Mouse (Mus musculus): Measurements from ENCODE around the gene Tmtc4.

The Tmtc4 gene

GRCm38 (mm10) chr14:122974854-122975570, 8.8 kb downstream of the Tmtc4 start:
- DNase-seq (ENCODE audit: low spot score in 2 of 2): no peak

- DNase-seq (ENCODE audit: low spot score in 2 of 2): no peak
Measured at GRCm38 (mm10) chr14:122973091-122973490, 10.7 kb downstream of the Tmtc4 start.

DNA sequence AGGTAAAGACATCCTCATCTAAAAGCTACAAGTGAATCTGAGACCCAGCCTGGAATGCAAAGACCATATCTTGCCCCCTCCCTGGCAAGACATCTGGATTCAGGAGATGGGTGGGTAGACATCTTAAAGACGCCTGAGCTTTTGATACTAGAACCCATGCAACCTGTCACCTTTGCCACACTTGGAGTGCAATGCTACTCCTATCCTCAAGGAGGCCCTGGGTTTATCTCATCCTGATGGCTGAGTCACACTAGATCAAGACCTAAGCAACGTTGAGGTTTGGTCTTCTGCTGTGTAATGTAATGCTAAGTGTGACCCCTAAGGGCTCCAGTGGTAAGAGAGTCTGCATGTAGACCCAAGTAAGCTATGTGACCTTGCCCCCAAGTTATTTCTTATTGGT, 15.8 kb downstream of the Tmtc4 start:
- no peak for DNase-seq (ENCODE audit: low spot score in 2 of 2)

GRCm38 (mm10) chr14:122957941-122958340, 25.9 kb downstream of the Tmtc4 start:
- peak; percentile 82 to 87 for DNase-seq (ENCODE audit: low spot score in 2 of 2)

DNA sequence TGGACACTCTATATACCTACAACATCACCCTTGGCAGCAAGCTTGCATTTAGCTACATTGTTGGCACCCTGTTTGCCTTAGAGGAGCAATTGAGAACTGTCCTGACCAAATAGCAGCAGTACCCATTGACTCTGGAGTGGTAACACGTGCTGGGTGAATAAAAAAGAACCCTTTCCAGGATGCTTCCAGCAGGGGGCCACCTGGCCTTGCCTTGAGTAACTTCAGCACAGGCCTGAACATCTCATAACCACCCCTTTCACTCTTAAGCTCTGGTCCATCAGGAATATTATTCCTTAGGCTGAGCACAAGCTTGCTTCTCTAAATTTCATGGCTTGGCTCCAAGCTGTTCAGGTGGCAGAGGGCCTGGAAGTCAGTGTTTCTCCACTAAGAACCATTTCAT, 30.5 kb downstream of the Tmtc4 start:
- DNase-seq (ENCODE audit: low spot score in 2 of 2): peak; percentile 44 to 59

GRCm38 (mm10) chr14:122952556-122952955, 31.3 kb downstream of the Tmtc4 start:
- DNase-seq (ENCODE audit: low spot score in 2 of 2): no peak

DNA sequence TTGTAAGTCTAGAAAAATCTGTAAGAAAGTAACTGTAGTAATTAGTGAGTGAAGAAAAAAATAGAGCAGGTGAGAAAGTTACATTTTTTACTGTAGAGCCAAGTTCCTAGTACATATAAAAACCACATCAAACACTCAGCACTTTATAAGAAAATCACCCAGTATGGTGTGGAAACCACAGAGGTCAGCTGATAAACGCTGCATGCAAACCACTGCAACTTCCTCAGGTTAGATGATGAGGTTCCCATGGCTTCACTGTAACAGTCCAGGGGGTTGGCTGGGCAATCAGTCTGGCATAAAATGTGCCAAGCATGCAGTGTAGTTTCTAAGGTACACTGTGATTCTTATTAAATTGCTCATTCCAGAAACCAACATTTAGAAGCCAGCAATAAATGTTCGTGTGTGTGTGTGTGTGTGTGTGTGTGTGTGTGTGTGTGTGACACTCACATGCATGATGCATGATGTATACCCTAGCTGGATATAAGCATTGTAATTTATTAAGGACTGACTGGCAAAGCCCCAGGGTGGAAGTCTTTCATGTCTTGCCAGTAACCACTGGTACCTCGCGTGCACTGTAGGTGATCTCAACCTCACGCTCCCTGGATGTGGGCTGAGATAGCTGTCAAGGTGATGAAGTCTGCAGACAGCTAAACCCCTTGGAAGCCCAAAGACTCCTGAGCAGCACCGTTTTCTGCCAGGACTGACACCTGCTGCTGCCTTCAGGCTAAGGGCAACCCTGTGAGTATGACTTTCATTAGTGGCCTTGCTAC, 32.0 kb downstream of the Tmtc4 start:
- DNase-seq (ENCODE audit: low spot score in 2 of 2): no peak

DNA sequence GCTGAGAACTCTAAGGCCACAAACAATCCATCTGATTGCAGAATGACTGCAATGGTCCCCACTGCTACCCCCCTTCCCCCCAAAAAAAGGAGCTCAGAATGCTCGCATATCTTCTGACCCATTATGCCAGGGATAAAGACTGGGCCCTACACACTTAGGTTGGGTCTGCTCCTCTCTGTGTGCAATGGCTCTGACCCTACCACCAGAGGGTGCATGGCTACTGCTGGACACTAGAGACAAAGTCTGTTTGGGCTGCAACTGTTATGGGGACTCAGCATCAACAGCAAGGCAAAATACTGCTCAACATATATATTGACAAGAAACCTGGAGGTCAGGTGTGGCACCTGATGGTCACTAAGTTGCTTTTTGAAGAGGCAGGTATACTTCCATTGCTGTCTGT, 32.9 kb downstream of the Tmtc4 start:
- no peak for DNase-seq (ENCODE audit: low spot score in 2 of 2)

DNA sequence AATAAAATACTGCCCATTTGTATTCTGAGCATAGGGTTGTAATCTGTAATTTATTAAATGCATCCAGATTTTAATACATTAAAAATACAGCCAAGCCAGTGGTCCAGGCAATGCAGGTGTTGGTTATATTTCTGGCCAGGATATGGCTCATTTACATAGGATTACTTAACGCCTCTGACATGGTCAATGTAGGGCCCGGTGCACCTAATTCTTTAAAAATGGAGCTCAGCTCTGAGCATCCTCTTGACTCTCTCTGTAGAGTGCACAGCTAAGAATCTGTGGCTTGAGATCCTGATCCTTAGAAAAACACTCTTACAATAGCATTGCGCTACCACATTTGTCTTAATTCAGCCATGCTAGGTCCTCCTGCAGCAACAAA, 40.4 kb downstream of the Tmtc4 start:
- no peak for DNase-seq (ENCODE audit: low spot score in 2 of 2)

- DNase-seq (ENCODE audit: low spot score in 2 of 2): no peak
Measured at GRCm38 (mm10) chr14:122942757-122943474, 40.9 kb downstream of the Tmtc4 start.

- no peak for DNase-seq (ENCODE audit: low spot score in 2 of 2)
Measured at GRCm38 (mm10) chr14:122936460-122936859, 47.4 kb downstream of the Tmtc4 start.

GRCm38 (mm10) chr14:122920011-122920410, 63.8 kb downstream of the Tmtc4 start:
- no peak for DNase-seq (ENCODE audit: low spot score in 2 of 2)

GRCm38 (mm10) chr14:122917676-122918075, 66.2 kb downstream of the Tmtc4 start:
- DNase-seq (ENCODE audit: low spot score in 2 of 2): no peak

- DNase-seq (ENCODE audit: low spot score in 2 of 2): no peak
Measured at GRCm38 (mm10) chr14:122913657-122914056, 70.2 kb downstream of the Tmtc4 start, which contains the start of gene Ggact. Gene Ggact, minus strand, starts transcription at chr14:122913757.

- DNase-seq (ENCODE audit: low spot score in 2 of 2): peak; percentile 29 to 34
Measured at GRCm38 (mm10) chr14:122912812-122913498, 70.9 kb downstream of the Tmtc4 start.

DNA sequence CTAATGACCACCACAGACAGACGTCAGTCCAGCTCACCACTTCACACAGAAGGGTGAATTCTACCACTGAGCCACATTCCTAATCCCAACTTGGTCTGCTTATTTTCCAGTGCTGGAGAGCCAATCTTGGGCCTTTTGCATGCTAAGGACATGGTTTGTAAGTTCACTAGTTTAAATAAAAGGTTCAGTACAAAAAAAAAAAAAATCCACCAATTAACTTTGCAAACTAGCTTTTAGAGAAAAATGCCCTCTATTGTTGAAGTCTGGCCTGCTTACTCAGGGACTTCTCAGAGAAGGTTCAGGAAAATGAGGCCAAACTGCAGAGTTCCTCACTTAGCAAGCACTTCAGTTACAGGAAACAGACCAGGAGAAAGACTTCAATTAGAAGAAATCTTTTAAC, 71.7 kb downstream of the Tmtc4 start:
- DNase-seq (ENCODE audit: low spot score in 2 of 2): no peak

DNA sequence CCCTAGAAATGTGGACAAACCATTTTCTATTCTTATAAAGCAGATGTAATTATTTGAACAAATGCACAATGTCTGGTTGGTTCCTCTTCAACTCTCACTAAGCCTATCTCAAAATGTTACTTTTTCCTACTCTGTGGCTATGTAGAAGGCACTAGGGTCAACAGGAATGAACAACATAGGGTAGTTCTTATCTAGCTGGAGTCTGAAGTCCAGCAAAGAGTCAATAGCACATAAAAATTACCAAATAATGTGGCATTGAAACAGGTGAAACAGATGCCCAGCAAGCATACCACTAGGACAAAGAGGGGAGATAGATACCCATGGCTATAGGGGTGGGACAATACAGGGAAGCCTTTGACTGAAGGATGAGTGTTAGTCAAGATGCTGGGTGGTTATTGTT, 72.6 kb downstream of the Tmtc4 start:
- no peak for DNase-seq (ENCODE audit: low spot score in 2 of 2)

DNA sequence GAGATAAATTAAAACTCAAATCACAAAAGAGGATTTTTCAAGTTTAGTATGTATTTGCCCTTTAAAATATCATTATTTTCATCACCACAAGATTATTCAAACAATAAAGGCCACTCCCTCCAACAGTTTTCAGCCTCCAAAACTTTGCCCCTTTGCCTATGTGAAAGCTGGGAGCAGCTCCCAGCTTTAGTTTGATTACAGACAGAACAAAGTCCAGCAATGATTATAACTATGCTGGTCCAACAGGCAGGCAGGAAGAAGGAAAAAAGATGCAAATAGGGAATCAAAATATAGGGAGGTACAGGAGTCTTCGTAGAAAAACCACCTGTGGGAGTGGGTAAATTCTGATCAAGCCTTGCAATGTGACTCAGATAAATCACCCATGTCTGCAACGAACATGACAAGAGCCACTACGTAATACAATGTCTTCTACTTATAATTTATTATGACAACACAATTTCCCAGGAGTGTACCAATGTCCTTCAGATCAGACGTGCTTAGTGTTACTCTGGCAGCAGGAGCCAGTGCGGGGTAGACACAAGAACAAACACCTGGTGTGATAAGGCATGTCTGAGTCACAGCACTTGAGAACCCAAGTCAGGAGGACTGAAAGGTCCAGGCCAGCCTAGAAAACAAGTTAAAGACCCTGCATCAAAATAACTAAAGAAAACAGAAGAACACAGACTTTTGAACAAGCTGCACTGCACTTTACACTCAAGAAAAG, 74.3 kb downstream of the Tmtc4 start:
- no peak for DNase-seq (ENCODE audit: low spot score in 2 of 2)

DNA sequence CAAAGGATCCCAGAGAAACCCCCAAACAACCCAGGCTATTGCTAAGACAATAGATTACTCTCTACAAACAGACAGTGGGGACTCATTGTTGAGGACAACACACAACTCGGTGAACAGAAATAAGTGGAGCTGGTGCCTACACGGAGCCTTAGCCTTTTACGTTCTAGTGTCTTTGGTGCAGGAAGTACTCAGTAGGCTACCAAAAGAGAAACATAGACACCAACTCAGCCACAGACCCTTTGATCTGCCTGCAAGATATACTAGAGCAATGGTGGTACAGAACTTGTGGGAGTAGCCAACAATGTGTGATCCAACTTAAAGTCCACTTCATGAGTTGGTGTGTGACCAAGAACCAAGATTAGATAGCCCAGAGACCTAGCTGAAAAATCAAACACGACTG, 75.8 kb downstream of the Tmtc4 start:
- DNase-seq (ENCODE audit: low spot score in 2 of 2): no peak

- DNase-seq (ENCODE audit: low spot score in 2 of 2): no peak
Measured at GRCm38 (mm10) chr14:122905007-122905406, 78.8 kb downstream of the Tmtc4 start.

DNA sequence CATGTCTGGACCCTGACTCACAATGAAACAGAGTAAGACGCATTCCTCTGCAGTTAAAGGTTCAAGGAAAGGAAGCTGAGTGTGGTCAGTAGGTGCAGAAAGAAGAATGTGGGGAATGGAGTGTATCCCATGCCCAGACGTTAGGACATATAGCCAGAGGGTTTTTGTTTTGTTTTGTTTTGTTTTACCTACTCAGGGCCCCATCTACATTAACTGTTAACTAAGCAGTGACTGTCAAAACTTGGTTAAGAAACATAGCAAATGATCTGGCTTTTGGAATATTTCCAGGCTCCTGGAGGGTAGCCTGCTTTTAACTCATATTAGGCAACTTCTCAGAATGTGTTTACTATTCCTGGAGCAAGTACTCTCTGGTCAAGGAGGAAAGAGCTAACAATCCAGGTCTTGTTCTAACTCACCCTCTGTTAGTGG, 79.9 kb downstream of the Tmtc4 start:
- DNase-seq (ENCODE audit: low spot score in 2 of 2): no peak
